Mouse (Mus musculus) gastrocnemius, adult 2 months (tissue): Measurements from ENCODE around the gene Angptl4. TPM values are rescaled to one million over a fixed set of nuclear protein-coding genes. Genes with fewer than 3 reads are reported as not detected.

ENCODE experiments used
- DNase-seq: peaks from one replicate; pipeline ENCODE4 v3.0.0; 2022
- H3K27ac ChIP-seq: fragments of 200-600 bp; 2 replicates; pipeline ENCODE4 v1.8.1; 2022; ENCODE audit warnings: mild to moderate bottlenecking
- H3K4me3 ChIP-seq: fragments of 200-600 bp; 2 replicates; pipeline ENCODE4 v1.8.1; 2022; ENCODE audit warnings: mild to moderate bottlenecking, moderate library complexity
- CTCF ChIP-seq: fragments of 200-600 bp; IDR thresholded peaks from 2 replicates; pipeline ENCODE4 v1.8.1; 2022; ENCODE audit warnings: antibody characterized with exemption, mild to moderate bottlenecking, moderate library complexity
- intact Hi-C: fragments of 180-260 bp; cut with DNase I; formaldehyde crosslinking; loops from one replicate; pipeline ENCODE4 v1.15.1; 2025
- total RNA-seq, 2 experiments: library from RNA; stranded (reverse); gene quantifications; 2 replicates each; pipeline ENCODE4 v1.2.3; 2021

The Angptl4 gene
- total RNA-seq, 2 experiments from 2014 or later = 1.4 to 5.9 TPM

- intact Hi-C loops = no loop called here
- no peak for TF ChIP-seq CTCF
- peak; percentile 94 for DNase-seq
- Histone ChIP-seq H3K4me3 (peak overlapping the region; percentile 76), H3K27ac (peak overlapping the region; percentile 97)
Observed at GRCm38 (mm10) chr17:33817184-33817968, 35.7 kb upstream of the Angptl4 start.

GRCm38 (mm10) chr17:33816612-33817011 is 35.0 kb upstream of the Angptl4 start:
- DNase-seq = no peak
- peak overlapping the region; percentile 76 for H3K4me3 ChIP-seq
- peak overlapping the region; percentile 97 for H3K27ac ChIP-seq
- TF ChIP-seq CTCF = no peak
- intact Hi-C loops = no loop called here

- Histone ChIP-seq H3K4me3 (peak overlapping the region; percentile 76), H3K27ac (peak overlapping the region; percentile 97)
- TF ChIP-seq CTCF = no peak
- intact Hi-C loops = no loop called here
- no peak for DNase-seq
Observed at GRCm38 (mm10) chr17:33815399-33815798, 33.8 kb upstream of the Angptl4 start.

- no peak for TF ChIP-seq CTCF
- intact Hi-C loops = no loop called here
- Histone ChIP-seq H3K4me3 (peak overlapping the region; percentile 85), H3K27ac (peak overlapping the region; percentile 93)
- DNase-seq = peak; percentile 54
Observed at GRCm38 (mm10) chr17:33812990-33813389, 31.4 kb upstream of the Angptl4 start.

- Histone ChIP-seq H3K4me3 (peak overlapping the region; percentile 85), H3K27ac (peak overlapping the region; percentile 93)
- intact Hi-C loops = no loop called here
Observed at GRCm38 (mm10) chr17:33812475-33812874, 30.8 kb upstream of the Angptl4 start.

GRCm38 (mm10) chr17:33811142-33811516 is 29.5 kb upstream of the Angptl4 start:
- DNase-seq = no peak
- TF ChIP-seq CTCF = no peak
- peak overlapping the region; percentile 93 for H3K27ac ChIP-seq
- H3K4me3 ChIP-seq = peak overlapping the region; percentile 85
- intact Hi-C loops = no loop called here

More at GRCm38 (mm10) chr17:33812475-33812874, 30.8 kb upstream of the Angptl4 start:
- no peak for TF ChIP-seq CTCF
- DNase-seq = no peak

GRCm38 (mm10) chr17:33810334-33811141 is 28.9 kb upstream of the Angptl4 start, which contains the start of gene Kank3:
Gene Kank3, plus strand, starts transcription at chr17:33810519.
- Histone ChIP-seq H3K27ac (peak within 1 kb of the TSS; percentile 93), H3K4me3 (peak within 1 kb of the TSS; percentile 85)
- peak; percentile 93 for DNase-seq
- TF ChIP-seq CTCF = no peak
- intact Hi-C loops = no loop called here

GRCm38 (mm10) chr17:33808192-33808591 is 26.6 kb upstream of the Angptl4 start:
- TF ChIP-seq CTCF = no peak
- DNase-seq = no peak
- intact Hi-C loops = no loop called here
- H3K4me3 ChIP-seq = no peak overlapping the region
- H3K27ac ChIP-seq = no peak overlapping the region

GRCm38 (mm10) chr17:33807181-33807888 is 25.7 kb upstream of the Angptl4 start:
- TF ChIP-seq CTCF = no peak
- no peak overlapping the region for H3K27ac ChIP-seq
- intact Hi-C loops = no loop called here
- H3K4me3 ChIP-seq = no peak overlapping the region
- DNase-seq = no peak

GRCm38 (mm10) chr17:33804745-33805144 is 23.1 kb upstream of the Angptl4 start:
- H3K4me3 ChIP-seq = no peak overlapping the region
- intact Hi-C loops = loop anchor here (5.0 kb wide), 1 partner anchor 77 kb away; no protein-coding TSS in a partner anchor
- no peak overlapping the region for H3K27ac ChIP-seq
- DNase-seq = no peak
- TF ChIP-seq CTCF = no peak

- no peak overlapping the region for H3K27ac ChIP-seq
- no peak for DNase-seq
- no peak for TF ChIP-seq CTCF
- H3K4me3 ChIP-seq = no peak overlapping the region
- intact Hi-C loops = loop anchor here (5.0 kb wide), 1 partner anchor 77 kb away; no protein-coding TSS in a partner anchor
Observed at GRCm38 (mm10) chr17:33804205-33804604, 22.6 kb upstream of the Angptl4 start.

- intact Hi-C loops = loop anchor here (1.0 to 5.0 kb wide), 2 partner anchors 56 to 75 kb away; no protein-coding TSS in a partner anchor
Observed at GRCm38 (mm10) chr17:33802221-33802620, 20.6 kb upstream of the Angptl4 start.

More at GRCm38 (mm10) chr17:33802221-33802620, 20.6 kb upstream of the Angptl4 start:
- no peak for DNase-seq
- no peak overlapping the region for H3K27ac ChIP-seq
- no peak overlapping the region for H3K4me3 ChIP-seq
- peak; percentile 60 for TF ChIP-seq CTCF
